Mouse (Mus musculus): ENCODE measurements around the gene Naa80. TPM values are rescaled to one million over a fixed set of nuclear protein-coding genes. Genes with fewer than 3 reads are reported as not detected.

Naa80 gene
- polyA plus RNA-seq, 1 experiment from 2014 or later = 19.3 TPM

DNA sequence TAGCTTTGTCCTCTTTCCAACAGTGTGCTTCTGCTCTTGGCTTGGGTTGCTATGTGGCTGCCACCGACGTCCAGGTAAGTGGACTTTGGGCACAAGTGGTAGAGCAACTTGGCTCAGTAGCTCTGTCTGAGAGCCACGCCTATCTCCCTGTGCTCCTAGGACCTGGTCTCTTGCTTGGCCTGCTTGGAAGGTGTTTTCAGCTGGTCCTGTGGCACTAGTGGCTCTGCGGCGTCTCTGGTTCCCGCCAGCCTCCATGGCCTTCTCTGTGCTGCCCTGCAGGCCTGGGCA is 12.0 kb downstream of the Naa80 start:
- peaks cover 57% of the 10 kb centered on the region for H3K36me3 ChIP-seq
- no peaks in the 10 kb centered on the region for H3K9me3 ChIP-seq (replicated peaks)
- ATAC-seq (replicated peaks; ENCODE audit: low FRiP score) = no peak
- no peak overlapping the region for H3K9ac ChIP-seq
- no peak overlapping the region for H3K4me2 ChIP-seq
- no peak overlapping the region for H3K27ac ChIP-seq
- no peaks in the 10 kb centered on the region for H3K27me3 ChIP-seq
- 96% methylated on average over 6 of the region's 6 CpGs for WGBS
- H3K4me1 ChIP-seq = peaks cover 20% of the 10 kb centered on the region
- H3K4me3 ChIP-seq (replicated peaks) = no peak overlapping the region

DNA sequence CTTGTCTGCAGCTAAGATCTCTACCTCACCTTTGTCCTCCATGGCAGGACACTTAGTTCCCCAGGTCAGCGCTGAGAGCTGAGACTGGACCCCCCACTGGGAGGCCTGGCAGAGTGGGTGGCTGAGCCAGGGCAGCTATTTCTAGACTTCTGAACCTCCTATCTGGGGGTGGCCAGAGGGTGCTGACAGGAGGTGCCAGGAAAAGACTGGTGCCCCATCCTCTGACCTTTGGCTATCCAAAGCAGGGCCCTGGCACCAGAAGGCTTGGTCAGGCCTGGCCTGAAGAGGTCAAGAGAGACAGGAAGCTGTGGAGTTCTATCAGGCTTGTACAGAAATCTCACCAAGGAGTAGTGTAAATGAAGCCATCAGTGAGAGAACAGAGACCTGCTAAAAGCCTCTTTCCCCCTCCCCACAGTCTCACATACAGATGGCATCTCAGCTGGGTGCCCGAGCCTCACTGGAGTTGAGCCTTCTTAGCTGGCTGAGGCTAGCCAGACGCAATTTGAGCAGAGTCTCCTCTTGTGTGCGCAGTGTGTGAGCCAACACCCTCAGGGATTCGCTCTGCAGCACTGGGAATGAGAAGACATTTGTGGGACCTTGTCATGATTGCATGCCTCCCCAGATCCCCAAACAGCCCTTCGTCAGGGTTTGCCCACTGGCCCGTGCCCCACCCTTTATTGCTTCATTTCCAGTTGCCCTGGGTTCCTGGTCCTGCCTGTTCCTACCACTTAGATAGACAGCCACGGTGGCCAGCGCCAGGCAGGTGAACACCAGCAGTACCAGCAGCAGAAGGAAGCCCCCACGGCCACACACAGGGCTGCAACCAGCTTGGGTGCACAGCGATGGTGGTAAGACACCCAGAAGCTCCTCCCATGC is 14.7 kb downstream of the Naa80 start:
- Histone ChIP-seq H3K4me3 (replicated peaks) (no peak overlapping the region), H3K36me3 (peaks cover 62% of the 10 kb centered on the region), H3K9ac (no peak overlapping the region), H3K4me2 (no peak overlapping the region), H3K4me1 (peaks cover 10% of the 10 kb centered on the region), H3K9me3 (replicated peaks) (no peaks in the 10 kb centered on the region), H3K27me3 (no peaks in the 10 kb centered on the region), H3K27ac (no peak overlapping the region)
- no peak for ATAC-seq (replicated peaks; ENCODE audit: low FRiP score)
- 89% methylated on average over 11 of the region's 11 CpGs for WGBS

DNA sequence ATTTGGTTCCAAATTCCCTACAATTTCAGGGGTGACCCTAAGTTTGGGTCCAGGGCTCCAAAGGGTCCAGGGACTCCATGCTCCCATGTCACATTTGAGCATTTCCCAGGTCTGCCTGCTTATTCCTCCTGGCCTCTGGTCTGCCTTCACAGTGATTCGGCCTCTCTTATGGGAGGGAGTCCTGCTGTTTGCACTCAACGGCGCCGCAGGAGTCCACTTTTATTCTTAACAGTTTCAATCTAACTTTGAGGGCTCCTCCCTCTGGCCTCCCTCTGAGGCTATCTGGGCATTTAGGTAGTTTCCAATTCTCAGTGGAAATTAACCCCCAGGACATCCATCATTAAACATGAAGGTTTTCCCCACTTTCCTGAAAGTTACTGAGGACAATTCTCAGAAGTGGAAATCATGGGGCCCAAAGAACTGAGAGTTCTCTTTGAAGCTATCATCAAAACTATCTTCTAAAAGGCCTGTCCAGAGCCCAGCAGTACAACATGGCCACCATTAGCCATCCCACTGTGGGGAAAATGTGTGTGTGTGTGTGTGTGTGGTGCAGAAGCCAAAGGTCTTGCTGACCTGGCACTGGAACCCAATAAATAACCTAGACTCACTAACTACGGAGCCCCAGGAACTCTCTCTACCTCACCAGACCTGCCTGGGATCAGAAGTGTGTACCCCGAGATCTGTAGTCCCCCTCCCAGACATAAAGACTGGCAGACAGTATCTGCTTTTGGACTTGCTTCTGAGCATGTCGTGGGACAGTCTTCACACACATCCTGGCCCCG is 15.8 kb downstream of the Naa80 start:
- 68% methylated on average over 8 of the region's 8 CpGs for WGBS
- Histone ChIP-seq H3K27me3 (no peaks in the 10 kb centered on the region), H3K27ac (no peak overlapping the region), H3K4me3 (replicated peaks) (no peak overlapping the region), H3K9me3 (replicated peaks) (no peaks in the 10 kb centered on the region), H3K9ac (no peak overlapping the region), H3K4me2 (no peak overlapping the region), H3K36me3 (peaks cover 71% of the 10 kb centered on the region), H3K4me1 (0 out of 2 replicates have a peak, but pooled peaks cover 1% of the 10 kb centered on the region)
- no peak for ATAC-seq (replicated peaks; ENCODE audit: low FRiP score)

DNA sequence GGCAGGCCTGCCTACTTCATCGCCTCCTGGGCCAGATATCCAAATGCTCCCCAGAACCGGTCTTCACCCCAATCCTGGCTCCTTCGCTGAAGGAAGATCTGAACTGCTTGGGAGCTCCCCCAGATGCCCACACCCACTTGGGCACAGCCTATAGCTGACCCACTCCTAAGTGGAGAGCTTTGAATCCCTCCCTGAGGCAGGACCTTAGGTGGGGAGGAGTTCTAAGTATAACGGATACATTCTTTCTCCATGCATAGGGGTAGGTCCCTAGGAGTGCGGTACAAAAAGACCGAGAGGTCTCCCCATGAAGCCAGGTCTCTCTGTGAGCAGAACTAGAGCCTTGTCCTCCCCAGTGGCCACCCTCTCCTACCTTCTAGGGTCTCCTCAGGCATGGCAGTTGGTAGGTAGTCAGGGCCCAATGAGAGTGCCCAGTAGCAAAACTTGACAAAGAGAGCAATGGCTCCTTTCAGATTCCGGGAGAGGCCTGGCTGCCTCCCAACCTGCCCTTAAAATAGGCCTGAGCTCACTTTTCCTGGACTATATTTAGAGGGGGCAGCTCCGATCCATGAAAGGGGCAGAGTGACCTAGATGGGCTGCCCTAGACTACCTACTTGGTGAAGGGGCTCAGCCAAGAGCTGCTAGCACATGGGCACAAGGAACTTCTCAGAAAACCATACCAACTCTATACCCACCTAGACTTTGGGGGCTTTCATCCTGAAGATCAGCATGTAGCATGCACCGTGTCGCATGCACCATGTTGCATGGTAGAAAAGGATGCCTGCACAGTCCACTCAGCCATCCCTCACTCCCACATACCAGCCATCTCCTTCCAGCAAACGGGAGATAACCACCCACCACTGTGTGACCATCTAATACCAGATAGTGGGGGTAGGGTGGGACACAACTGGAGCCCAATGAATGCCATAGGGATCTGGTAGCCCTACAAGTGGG is 18.2 kb downstream of the Naa80 start:
- ATAC-seq (replicated peaks; ENCODE audit: low FRiP score) = no peak
- Histone ChIP-seq H3K4me1 (peaks cover 8% of the 10 kb centered on the region), H3K4me2 (no peak overlapping the region), H3K27ac (no peak overlapping the region), H3K9me3 (replicated peaks) (no peaks in the 10 kb centered on the region), H3K9ac (no peak overlapping the region), H3K4me3 (replicated peaks) (no peak overlapping the region), H3K27me3 (0 out of 2 replicates have a peak, but pooled peaks cover 3% of the 10 kb centered on the region), H3K36me3 (peaks cover 61% of the 10 kb centered on the region)
- WGBS = 87% methylated on average over 11 of the region's 11 CpGs

DNA sequence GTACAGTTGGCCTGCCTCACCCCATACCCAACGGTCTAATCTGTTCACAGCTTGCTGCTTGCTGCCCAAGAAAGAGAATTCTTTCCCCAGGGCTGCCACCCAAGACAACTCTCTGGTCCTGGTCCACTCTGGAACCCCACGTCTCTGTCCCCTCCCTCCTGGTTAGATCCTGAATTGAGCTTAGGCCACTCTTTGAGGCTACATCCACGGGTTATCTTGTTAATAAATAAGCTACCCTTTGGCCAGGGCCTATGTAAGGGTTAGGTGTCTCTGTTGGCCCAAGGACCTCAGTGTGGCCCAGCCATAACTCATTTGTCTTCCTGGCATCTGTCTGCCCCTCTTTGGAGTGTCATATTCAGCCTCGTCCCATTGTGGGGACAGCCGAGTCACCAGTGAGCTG is 19.7 kb downstream of the Naa80 start:
- no peak for ATAC-seq (replicated peaks; ENCODE audit: low FRiP score)
- Histone ChIP-seq H3K4me2 (no peak overlapping the region), H3K27me3 (0 out of 2 replicates have a peak, but pooled peaks cover 3% of the 10 kb centered on the region), H3K9me3 (replicated peaks) (no peaks in the 10 kb centered on the region), H3K36me3 (peaks cover 46% of the 10 kb centered on the region), H3K9ac (no peak overlapping the region), H3K27ac (no peak overlapping the region), H3K4me1 (peaks cover 22% of the 10 kb centered on the region), H3K4me3 (replicated peaks) (no peak overlapping the region)
- 73% methylated on average over 5 of the region's 5 CpGs for WGBS

DNA sequence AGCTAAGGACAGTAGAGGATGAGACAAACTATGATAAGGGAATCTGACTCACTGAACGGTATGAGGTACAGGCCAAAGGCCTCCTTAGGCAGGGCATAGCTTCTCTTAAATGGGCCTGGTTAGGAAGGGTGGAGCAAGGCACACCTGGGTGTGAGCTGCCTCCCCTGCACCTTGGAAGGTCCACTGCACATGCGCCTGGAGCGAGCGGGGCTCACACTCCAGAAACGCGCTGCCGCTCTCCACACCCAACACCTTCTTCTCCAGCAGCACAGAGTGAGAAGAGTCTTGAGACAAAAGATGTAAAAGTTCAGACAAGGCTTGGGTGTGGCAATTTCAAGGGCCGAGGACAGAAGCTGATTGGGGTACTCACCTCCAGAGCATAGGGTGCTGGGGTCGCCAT is 20.7 kb downstream of the Naa80 start:
- H3K36me3 ChIP-seq = peaks cover 35% of the 10 kb centered on the region
- WGBS = 76% methylated on average over 9 of the region's 9 CpGs

DNA sequence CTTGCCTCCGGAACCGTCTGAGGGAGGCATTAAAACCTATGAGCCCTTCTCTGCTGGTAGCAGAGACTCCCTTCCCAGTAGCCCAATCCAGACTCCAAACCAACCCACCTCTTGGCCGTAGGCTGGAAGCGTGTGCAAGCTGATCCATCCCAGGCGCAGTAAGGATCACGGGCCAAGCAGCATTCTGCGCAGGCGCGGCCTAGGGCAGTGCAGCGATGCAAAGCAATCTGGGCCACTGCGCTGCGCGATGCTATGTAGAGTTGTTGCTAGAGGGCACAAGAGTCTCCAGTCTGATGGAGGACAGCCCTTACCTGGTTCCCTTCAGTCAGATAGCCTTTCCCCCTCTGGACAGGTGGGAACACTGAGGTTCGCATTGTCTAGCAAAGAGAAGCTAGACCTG is 21.2 kb downstream of the Naa80 start:
- 66% methylated on average over 14 of the region's 14 CpGs for WGBS
- Histone ChIP-seq H3K36me3 (peaks cover 31% of the 10 kb centered on the region), H3K9ac (no peak overlapping the region), H3K27me3 (0 out of 2 replicates have a peak, but pooled peaks cover 3% of the 10 kb centered on the region), H3K4me3 (replicated peaks) (no peak overlapping the region), H3K4me1 (peaks cover 37% of the 10 kb centered on the region), H3K9me3 (replicated peaks) (no peaks in the 10 kb centered on the region), H3K27ac (no peak overlapping the region), H3K4me2 (no peak overlapping the region)
- no peak for ATAC-seq (replicated peaks; ENCODE audit: low FRiP score)

More for the DNA sequence above, 20.7 kb downstream of the Naa80 start:
- ATAC-seq (replicated peaks; ENCODE audit: low FRiP score) = no peak
- no peak overlapping the region for H3K4me3 ChIP-seq (replicated peaks)
- no peaks in the 10 kb centered on the region for H3K9me3 ChIP-seq (replicated peaks)
- H3K4me1 ChIP-seq = peaks cover 33% of the 10 kb centered on the region
- no peak overlapping the region for H3K9ac ChIP-seq
- H3K27ac ChIP-seq = no peak overlapping the region
- H3K27me3 ChIP-seq = 0 out of 2 replicates have a peak, but pooled peaks cover 3% of the 10 kb centered on the region
- no peak overlapping the region for H3K4me2 ChIP-seq

DNA sequence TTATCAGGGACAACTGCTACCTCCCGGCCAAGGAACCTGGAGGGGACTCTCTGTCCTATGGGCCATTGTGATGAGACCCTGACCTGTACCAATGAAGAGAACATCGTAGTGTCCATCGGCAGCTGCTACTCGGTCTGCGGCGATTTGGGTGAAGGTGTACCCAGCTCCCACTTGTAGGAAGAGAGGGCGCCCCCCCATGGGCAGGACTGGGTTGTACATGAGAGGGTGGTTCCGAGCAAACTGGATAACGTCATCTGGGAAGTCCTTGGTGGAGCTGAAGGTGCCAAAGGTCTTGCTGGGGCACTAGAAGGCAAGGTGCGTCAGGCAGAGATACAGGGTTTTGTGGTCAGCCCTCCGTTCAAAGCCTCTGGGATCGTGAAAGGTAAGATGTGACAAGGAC is 22.1 kb downstream of the Naa80 start:
- Histone ChIP-seq H3K36me3 (peaks cover 26% of the 10 kb centered on the region), H3K27me3 (0 out of 2 replicates have a peak, but pooled peaks cover 3% of the 10 kb centered on the region), H3K4me1 (peaks cover 46% of the 10 kb centered on the region), H3K27ac (no peak overlapping the region), H3K9ac (no peak overlapping the region), H3K4me3 (replicated peaks) (no peak overlapping the region), H3K9me3 (replicated peaks) (no peaks in the 10 kb centered on the region), H3K4me2 (no peak overlapping the region)
- WGBS = 82% methylated on average over 12 of the region's 12 CpGs
- ATAC-seq (replicated peaks; ENCODE audit: low FRiP score) = no peak

DNA sequence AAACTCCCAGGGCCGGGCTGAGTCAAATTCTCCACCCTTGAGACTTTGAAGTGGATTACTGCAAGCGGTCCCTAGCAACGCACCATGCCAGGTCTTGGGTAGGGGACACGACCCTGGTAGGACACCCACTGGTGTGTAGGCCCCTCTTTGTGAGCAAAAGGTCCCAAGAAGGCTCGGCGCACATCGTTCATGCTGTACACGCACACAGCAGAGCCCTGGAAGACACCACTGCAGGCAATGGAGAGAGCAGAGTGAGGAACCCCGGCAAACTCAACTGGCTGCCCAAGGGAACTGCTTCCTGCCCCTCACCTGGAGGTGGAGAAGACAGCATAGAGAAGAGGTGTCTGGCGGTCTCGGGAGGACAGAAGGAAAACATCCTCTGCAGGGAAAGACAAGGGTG is 22.6 kb downstream of the Naa80 start:
- Histone ChIP-seq H3K9ac (no peak overlapping the region), H3K36me3 (peaks cover 23% of the 10 kb centered on the region), H3K27ac (no peak overlapping the region), H3K4me2 (no peak overlapping the region), H3K4me1 (peaks cover 51% of the 10 kb centered on the region), H3K9me3 (replicated peaks) (no peaks in the 10 kb centered on the region), H3K4me3 (replicated peaks) (no peak overlapping the region), H3K27me3 (0 out of 2 replicates have a peak, but pooled peaks cover 3% of the 10 kb centered on the region)
- no peak for ATAC-seq (replicated peaks; ENCODE audit: low FRiP score)
- WGBS = 86% methylated on average over 11 of the region's 11 CpGs

DNA sequence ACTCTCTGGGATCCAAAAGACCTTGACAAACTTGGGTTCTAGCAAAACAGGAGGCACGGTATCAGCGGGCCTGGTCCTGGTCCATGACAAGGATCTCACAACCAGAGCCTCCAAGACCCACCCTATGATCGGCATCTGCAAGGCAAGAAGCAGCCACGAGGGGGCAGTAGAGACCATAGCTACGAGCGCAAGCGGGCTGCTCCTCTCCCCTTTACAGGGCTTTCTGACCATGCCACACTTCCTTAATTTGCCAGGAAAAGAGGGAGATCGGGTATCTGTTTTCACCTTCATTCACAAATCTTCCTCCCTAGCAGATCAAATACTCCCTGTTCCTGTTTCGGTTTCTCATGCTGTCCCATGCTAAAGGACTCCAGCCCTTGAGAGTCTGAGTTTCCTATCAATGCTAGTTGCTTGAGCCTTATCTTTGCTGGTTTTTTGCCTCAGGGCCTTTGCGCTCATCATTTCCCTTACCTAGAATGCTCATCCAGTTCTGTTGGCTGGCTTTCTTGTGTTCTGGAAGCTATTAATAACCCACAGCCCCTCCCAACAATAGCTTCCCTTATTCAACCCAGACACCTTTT is 23.5 kb downstream of the Naa80 start:
- 11% methylated on average over 10 of the region's 10 CpGs for WGBS
- Histone ChIP-seq H3K4me3 (replicated peaks) (no peak overlapping the region), H3K4me1 (peaks cover 60% of the 10 kb centered on the region), H3K9ac (no peak overlapping the region), H3K4me2 (peak overlapping the region; percentile 20), H3K9me3 (replicated peaks) (no peaks in the 10 kb centered on the region), H3K27ac (0 out of 2 replicates have a peak overlapping the region, but pooled peaks have one; percentile 61), H3K36me3 (peaks cover 23% of the 10 kb centered on the region), H3K27me3 (0 out of 2 replicates have a peak, but pooled peaks cover 3% of the 10 kb centered on the region)
- ATAC-seq (replicated peaks; ENCODE audit: low FRiP score) = peak; percentile 40

DNA sequence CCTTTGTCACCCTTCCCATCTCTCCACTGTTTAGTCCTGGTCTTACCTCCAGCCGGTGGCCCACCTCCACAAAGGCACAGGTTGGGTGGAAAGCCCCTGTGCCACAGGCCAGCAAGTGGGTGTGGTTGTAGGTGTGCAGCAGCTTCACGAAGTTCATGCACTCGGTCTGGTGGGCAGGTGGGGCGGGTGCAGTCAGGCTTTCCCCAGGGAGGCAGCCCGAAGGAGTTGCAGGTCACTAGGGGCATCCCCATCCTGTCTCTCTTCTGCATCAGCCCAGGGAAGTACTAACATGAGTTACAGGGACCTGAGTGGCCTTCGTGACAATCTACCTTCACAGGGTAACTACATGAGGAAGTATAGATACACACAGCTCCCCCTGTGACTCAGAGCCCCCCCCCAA is 24.6 kb downstream of the Naa80 start:
- no peak overlapping the region for H3K4me2 ChIP-seq
- H3K9me3 ChIP-seq (replicated peaks) = no peaks in the 10 kb centered on the region
- H3K4me3 ChIP-seq (replicated peaks) = no peak overlapping the region
- 66% methylated on average over 6 of the region's 6 CpGs for WGBS
- ATAC-seq (replicated peaks; ENCODE audit: low FRiP score) = no peak
- H3K27ac ChIP-seq = no peak overlapping the region
- no peak overlapping the region for H3K9ac ChIP-seq
- H3K27me3 ChIP-seq = 0 out of 2 replicates have a peak, but pooled peaks cover 3% of the 10 kb centered on the region
- H3K36me3 ChIP-seq = peaks cover 21% of the 10 kb centered on the region
- peaks cover 71% of the 10 kb centered on the region for H3K4me1 ChIP-seq
